Mouse (Mus musculus) MEL-GATA-1-ER (cell line): ENCODE results near the gene Aff4.
"Not testable (repeated sequence)": the region's sequence is repeated elsewhere in the genome, so short reads cannot be mapped to it uniquely, and the experiment has no call there.

ENCODE experiments used
- DNase-seq: peaks from one replicate; pipeline ENCODE4 v3.0.0-alpha.2; 2012; ENCODE audit warnings: low read depth; ENCODE audit errors: extremely low read depth

Gene Aff4

DNA sequence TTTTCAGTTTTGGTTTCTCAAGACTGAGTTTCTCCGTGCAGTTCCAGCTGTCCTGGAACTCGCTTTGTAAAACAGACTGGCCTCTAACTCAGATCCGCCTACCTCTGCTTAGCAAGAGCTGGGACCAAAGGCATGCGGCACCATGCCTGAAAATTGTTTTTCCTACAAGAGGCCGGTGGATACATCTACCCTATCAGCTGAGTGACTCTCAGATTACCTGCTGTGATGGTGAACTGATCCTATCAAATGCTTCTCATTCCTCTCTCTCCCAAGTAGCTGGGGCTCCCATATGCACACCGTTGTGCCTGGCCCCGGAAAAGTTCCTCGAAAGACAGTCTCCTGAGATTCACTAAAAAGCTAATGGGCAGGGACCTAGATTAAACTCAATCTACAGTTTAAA lies 12.9 kb upstream of the Aff4 start:
- no peak for DNase-seq

DNA sequence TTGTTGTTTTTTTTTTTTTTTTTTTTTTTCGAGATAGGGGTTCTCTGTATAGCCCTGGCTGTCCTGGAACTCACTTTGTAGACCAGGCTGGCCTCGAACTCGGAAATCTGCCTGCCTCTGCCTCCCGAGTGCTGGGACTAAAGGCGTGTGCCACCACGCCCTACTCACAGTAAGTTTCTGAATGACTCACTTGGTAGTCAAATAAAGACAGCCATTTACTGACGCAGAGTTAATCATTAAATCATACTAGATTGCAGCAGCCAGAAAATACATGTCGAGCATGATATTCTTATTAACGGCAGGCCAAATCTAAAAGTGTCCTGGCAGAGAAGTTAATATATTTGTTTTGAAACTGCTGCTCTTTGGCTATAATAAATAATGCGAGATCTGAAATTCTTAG lies 9.6 kb upstream of the Aff4 start:
- not testable (repeated sequence) for DNase-seq

DNA sequence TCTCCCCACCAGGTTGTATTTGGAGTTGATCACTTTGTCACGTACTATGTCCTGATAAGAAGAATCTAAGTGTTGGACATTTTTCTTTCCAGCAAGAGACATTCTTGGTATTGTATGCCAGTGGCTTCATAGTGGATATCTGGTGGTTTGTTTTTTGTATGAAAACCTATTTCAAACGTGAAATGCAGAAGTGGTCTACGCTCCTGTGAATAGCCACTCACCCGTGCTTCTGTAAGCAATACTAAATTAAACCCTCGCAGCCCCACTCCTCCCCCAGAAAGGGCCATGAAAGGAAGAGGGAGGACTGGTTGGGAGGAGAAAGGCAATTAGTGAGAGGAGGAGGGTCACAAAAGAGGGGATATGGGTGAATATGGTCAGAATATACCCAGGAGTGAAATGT lies 7.9 kb upstream of the Aff4 start:
- DNase-seq = no peak

DNA sequence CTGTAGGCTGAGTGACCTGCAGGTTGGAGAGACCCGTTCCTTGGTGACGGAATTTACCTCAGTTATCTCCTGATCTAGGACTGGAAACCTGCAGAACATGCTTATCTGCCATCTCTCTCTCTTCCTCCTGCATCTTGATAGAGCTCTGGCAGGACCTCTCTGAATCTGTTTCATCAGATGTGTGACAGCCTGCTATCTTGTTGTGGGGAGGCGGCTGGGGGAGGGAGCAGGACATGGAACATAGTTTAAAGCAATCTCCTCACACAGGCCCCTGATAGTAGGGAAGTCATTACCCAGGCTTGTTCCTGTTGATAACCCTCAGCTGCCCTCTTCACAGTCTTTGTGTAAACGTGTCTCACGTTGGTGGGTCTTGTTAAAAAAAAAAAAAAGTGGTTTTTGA lies 5.3 kb upstream of the Aff4 start:
- DNase-seq = peak; percentile 60

DNA sequence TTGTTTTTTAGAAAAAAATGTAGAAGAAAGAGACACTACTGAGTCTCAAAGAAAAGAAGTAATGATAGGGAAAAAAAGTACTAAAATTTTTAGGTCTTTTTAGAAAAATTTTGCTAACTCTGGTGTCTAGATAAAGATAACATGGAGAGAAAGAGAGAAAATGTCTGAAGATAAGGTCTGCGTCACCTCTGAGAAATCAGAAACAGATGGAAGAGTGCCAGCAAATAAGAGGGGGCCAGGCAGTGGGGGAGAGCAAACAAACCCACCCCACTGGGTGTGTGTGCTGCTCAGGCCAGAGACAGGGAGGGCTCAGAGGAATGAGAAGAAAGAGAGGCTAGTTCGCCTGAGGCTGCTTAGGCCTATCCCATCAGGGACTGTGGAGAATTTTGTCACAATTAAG lies 4.9 kb upstream of the Aff4 start:
- no peak for DNase-seq

DNA sequence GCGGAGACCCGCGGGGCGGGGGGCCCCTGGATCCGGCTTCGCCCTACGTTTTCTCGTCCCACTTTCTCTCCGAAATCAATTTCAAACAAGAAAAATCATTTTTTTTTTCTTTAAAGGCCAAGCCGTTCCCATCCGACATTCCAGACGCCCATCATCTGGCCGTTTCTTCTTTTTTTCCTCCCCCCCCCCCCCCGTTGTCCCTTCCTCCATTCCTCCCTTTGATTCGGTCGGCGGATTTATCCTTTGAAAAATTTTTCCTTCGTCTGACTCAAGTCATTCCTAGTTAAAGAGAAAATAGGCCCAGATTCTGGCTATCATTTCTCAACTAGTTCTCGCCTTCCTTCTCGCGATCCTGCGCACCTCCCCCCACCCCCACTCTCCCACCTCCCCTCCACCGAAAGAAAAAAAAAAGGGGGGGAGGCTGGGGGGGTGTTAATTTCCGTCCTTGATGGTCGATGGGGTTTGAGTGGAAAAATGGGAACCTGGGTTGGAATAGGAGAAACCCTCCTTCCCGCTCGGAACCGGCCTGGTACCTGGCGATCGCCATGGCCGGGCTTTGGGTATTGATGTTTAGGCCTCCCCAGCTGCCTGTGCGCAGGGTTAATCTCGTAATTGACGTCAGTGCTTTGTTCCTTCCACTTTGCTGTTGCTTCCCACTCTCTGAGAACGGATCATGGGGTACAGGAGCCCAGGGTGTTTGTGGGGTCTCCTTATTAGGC lies 750 bp downstream of the Aff4 start:
- peak; percentile 46 for DNase-seq

DNA sequence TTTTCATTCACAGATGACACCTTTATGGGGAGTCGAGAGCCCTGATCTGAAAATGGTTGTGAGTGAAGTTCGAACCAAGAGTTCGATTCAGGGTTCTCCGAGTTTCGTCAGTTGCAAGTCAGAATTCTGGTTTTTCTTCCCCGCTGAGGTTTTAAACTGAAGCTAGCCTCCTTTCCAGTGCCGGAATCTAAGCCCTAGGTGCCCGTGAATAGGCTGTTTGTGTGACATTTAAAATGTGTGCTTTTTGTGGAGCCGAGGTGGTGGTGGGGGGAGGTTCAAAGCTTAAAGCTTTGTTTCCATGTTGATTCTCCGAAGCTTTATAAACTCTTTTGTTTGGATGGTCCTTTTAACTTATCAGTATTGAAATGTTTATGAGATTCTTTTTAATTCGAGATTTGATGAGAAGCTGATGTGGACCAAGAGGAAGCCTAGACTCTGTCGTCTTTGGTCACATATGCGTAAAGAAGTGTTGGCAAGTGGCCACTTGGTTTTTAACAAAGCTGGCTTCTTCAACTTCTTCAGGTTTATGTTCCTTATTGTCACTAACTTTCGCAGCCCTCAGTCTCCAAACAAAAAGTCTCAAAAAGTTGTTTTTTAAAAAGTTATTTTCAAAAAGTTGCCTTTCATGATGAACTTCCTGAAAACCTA lies 1.4 kb downstream of the Aff4 start:
- no peak for DNase-seq

DNA sequence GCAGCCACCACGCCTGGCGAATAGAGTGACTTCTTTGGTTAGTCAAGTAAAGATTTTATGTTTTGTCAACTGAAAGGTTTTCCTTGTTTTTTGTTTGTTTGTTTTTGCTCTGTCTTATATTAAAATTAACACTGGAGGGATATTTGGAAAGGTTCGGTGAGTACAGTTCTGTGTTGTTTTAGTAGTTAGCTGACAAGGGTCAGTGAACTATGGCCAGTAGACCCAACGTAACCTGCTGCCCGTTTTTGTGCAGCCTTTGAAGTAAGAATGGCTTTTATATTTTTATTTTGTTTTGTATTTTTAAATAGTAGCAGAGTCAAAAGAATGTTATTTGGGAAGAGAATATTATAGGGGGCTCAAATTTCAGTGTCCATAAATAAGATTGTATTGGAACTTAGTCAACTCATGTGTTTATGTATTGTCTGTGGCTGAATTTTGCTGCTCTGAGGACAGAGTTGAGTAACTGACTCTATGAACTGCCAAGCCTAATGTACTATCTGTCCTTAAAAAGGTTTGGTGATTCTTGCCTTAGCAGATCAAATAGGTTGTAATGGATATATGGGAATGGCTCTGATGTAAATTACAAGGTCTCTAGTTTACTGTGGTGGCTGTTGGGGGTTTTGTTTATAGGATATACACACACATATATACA lies 8.0 kb downstream of the Aff4 start:
- DNase-seq = no peak

DNA sequence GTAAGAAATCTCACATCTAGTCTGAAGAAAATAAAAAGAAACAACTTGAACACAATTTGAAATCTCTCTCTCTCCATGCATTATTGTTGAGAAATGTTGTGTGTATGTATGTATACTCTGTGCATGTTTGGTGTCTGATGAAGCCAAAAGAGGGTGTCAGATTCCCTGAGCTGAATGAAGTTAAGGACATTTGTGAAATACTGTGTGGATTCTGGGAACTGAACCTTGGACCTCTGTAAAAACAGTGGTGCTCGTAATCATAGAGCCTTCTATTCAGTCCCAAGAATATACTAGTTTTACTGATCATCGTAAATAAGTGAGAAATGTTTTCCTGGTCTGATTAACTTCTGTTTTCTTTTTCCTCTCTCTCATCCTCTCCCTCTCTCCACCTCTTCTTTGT lies 16.4 kb downstream of the Aff4 start:
- no peak for DNase-seq

DNA sequence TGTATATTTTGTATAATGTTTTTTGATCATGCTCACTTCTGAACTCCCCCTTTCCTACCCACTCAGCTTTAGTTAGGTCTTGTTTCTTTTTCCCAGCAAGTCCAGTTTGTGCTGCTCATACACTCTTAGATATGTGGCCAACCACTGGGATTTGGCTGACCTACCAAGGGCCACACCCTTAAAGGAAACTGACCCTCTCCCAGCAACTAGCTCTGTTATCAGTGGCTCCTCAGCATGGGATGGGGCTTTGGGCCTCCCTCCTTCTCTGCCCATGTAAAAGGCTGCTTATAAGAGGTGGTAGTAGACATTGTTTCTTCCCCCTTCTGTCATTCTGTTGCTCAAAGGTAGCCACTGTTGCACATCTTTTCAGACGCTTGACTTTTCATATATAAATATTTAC lies 28.3 kb downstream of the Aff4 start:
- DNase-seq = no peak

DNA sequence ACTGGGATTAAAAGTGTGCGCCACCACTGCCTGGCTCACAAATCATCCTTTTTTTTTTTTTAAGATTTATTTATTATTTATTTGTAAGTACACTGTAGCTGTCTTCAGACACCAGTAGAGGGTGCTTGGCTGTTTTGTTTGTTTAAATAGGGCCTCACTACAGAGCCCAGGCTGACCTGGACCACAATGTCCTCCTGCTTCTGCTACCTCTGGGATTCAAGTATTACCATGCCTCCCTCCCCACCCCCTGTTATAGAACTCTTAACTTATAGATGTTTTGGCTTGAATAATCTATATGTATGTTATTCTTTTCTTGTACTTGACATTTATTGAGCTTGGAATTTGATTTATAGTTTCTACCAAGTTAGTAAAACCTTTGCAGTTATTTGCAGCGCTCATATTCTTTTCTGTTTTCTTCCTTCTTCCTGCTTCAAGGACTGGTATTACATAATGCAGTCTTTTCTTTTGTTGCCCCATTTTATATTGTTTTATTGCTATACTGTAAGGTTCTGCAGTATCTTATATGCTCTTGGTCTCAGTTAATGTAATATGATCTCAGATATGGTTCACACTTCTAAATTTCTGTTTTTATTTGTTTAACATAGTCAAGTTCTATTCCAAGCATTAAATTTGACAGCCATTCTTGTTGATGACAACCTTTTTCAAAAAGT lies 33.3 kb downstream of the Aff4 start:
- DNase-seq = no peak

DNA sequence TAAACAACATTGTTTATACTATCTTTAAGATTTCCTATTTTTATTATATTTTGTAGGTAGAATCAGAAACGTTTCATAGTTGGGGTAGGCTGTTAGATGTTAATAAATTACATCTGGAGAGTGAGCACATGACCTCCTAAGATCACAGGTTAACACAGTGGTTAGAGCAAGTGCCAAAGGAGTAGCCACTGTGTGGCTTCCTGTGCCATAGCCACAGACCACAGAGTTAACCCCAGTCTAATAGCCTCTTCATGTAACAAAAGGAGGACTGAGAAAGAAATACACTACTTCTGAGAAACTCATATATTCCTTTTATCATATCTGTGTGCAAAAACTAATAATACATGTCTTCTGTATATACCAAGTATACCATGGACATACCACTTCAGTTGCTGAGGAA lies 43.2 kb downstream of the Aff4 start:
- DNase-seq = no peak

DNA sequence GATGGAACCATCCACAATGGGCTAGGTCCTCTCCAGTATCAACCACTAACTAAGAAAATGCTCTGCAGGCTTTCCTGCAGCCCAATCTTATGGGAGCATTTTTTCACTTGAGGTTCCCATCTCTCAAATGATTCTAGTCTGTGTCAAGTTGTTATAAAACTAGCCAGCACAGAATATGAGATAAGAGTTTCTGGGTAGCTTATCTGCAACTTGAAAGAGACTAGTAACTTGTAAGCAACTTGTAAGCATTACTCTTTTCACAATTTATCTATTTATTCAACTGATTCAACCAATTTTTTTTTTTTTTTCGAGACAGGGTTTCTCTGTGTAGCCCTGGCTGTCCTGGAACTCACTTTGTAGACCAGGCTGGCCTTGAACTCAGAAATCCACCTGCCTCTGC lies 53.0 kb downstream of the Aff4 start:
- DNase-seq = no peak

DNA sequence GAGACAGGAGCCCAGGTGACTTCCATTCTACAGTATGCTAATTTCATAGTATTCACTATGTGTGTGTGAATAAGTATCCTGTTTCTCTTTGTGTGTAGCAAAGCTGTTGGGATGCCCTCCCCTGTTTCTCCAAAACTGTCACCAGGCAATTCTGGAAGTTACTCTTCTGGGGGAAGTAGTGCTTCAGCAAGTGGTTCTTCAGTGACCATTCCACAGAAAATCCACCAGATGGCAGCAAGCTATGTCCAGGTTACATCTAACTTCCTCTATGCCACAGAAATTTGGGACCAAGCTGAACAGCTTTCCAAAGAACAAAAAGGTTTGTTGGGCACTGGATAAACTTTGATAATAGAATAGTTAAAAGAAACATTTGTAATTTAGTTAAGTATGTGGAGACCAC lies 61.1 kb downstream of the Aff4 start:
- peak; percentile 36 for DNase-seq

DNA sequence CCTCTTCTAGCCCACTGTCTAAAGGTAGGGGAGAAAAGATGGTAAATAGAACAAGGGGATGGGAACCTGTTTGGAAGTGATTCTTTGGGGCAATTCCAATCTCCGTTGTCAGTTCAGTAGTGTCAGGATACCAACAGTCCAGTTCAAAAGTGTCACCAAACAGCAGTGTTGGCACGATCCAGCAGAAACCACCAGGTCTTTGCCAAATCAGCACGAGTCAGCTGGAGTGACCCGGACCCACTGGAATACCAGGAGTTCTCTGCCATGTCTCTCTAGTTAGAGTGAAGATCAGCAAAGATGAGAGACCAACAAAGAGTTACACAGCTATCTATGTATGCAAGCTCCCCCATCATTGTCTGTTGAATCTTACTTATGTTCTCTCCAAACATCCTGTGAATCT lies 63.2 kb downstream of the Aff4 start:
- DNase-seq = no peak

DNA sequence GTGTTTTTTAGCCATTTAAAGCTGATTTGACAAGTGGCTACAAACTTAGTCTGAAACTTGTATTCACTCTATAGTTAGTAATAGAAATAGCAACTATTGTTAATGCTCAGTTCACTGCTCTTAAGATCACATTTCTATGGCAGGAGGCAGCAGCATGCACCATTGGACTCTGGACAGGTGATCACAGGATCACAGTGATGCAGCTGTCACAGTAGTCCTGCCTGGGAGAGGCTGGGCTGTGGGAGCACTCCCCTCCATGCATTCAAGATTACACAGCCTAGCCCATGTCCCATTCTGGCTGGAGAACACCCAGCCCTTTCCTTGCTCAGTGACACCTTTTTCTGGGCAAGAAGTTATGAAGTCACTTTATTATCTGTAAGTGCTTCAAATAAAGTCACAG lies 67.4 kb downstream of the Aff4 start:
- no peak for DNase-seq

DNA sequence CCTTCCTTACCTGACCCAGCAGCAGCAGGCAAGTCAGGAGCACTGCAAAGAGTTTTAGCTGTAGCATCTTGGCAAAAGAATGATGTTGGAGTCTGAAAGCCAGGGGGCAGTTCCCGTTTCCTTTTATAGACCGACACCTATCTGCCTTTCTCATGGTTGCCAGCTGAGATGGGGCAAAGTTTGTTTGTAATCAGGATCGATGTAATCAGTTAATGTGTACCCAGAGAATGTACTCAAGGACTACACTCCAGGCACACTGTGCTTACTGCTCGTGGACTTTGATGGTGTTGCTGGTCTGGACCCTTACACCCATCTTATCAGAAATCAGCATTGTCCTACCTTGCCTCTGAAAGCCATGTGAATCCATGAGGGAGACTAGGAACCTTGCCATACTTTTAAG lies 72.4 kb downstream of the Aff4 start, which contains the start of gene Leap2:
Leap2 (minus strand) TSS at position 135 of the 400 bp plus-strand sequence.
- no peak for DNase-seq

DNA sequence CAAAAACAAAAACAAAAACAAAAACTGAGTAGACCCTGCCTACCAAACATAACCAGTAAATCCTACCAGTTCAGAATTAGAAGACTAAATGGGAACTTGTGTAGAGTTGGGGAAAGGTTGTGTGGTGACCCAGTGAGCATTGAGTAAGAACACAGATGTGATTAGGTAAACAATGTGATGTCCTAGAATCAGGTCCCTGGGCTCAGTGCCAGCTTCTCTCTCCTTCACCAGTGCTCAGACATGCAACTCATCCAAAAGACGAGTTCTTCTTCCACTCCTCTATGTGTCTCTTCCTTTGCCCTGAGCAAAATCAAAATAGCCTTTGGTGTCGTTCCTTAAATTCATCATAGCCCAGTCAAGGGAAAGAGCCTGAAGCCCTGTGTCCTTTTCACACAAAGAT lies 74.2 kb downstream of the Aff4 start:
- DNase-seq = no peak

DNA sequence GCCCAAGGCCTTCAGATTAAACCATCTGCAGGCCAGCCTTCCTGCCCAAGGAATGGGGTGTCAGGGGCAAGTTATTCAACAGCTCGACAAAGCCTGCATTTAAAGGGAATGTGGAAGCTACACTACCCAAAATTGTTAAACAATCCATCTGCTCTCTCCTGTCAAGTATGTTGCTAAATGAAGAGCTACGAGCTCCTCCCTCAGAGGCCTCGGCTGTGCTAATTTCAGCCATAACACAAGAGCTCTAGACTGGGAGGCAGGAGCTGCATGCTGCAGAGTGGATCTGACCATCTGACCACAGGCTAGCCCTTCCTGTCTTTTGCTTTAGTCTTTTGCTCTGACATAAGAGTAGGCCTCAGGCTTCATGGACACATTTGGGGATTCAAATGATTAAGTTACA lies 74.6 kb downstream of the Aff4 start:
- DNase-seq = no peak

DNA sequence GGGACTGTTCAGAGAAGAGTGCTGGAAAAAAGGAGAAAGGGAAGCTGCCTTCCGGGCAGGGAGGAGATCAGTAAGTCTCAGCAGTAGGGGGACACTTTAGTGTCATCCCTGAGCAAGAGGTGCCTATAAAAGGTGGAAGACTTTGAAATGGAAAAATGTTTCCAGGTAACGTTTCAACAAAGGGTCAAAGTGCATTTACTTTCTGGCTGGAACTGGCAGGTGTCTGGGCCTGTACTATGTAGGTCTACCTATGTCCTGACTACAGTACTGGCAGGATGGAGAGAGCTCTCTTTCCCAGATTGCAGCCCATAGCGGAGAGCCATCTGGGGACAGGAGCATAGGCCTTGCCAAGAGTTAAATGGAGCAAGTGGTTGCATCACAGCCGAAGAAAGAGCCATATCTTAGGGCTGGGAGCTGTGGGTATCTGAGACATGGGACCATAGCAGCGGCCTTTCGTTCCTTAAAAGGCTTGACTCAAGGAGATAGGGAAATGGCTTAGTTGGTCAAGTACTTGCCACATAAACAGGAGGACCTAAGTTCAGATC lies 75.2 kb downstream of the Aff4 start:
- DNase-seq = no peak

DNA sequence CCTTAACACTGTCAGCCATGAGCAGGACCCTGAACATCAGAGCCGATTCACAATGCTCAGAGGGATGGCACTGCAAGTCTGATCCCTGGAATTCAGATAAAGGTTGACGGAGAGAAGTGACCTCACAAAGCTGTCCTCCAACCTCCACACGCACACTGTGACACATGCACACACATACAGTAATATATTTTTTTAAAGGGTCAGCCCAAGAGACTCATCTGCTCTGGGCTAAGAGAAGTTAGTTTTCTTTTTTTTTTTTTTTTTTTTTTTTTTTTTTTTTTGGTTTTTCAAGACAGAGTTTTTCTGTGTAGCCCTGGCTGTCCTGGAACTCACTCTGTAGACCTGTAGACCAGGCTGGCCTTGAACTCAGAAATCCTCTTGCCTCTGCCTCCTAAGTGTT lies 76.3 kb downstream of the Aff4 start:
- not testable (repeated sequence) for DNase-seq
